Mouse (Mus musculus) limb, embryonic 15.5 days (tissue): ENCODE measurements at regions not wholly inside any gene's neighbourhood (a gene's known extent, or its start where the extent isn't known, plus 50 kb on each side); places are given as distances from the start of the nearest gene placed in this dataset.

ENCODE experiments used
- ATAC-seq: fragments of 200-750 bp; cut with Nextera tagmentation; 2 replicates; pipeline ENCODE4 v1.8.0; 2017; ENCODE audit warnings: low read depth, moderate TSS enrichment; ENCODE audit not compliant: insufficient number of reproducible peaks, low FRiP score, low TSS enrichment
- H3K27ac ChIP-seq: fragments of 300-500 bp; sonication (generic); 2 replicates; pipeline ENCODE4 v1.5.1; 2015; ENCODE audit warnings: moderate library complexity, mild to moderate bottlenecking, inconsistent platforms
- H3K27me3 ChIP-seq: fragments of 300-500 bp; sonication (generic); 2 replicates; pipeline ENCODE4 v1.6.1; 2015; ENCODE audit warnings: inconsistent platforms
- H3K36me3 ChIP-seq: fragments of 300-500 bp; sonication (generic); 2 replicates; pipeline ENCODE4 v1.6.1; 2015; ENCODE audit warnings: inconsistent platforms
- H3K4me1 ChIP-seq: fragments of 300-500 bp; sonication (generic); 2 replicates; pipeline ENCODE4 v1.6.1; 2015; ENCODE audit warnings: inconsistent platforms
- H3K4me2 ChIP-seq: fragments of 300-500 bp; sonication (generic); 2 replicates; pipeline ENCODE4 v1.6.1; 2015; ENCODE audit warnings: mild to moderate bottlenecking, inconsistent platforms
- H3K4me3 ChIP-seq: fragments of 300-500 bp; sonication (generic); 2 replicates; pipeline ENCODE4 v1.5.1; 2015; ENCODE audit warnings: mild to moderate bottlenecking, inconsistent platforms
- H3K9ac ChIP-seq: fragments of 300-500 bp; sonication (generic); 2 replicates; pipeline ENCODE4 v1.6.1; 2015; ENCODE audit warnings: inconsistent platforms
- H3K9me3 ChIP-seq: fragments of 300-500 bp; sonication (generic); 2 replicates; pipeline ENCODE4 v1.6.1; 2016; ENCODE audit warnings: inconsistent platforms
- WGBS: fragments of 180-500 bp; shearing (Covaris S2); methylation state at CpG from one replicate; pipeline ENCODE4 v1.1.7; 2015; 5-methylcytosine and 5-hydroxymethylcytosine counted together

DNA sequence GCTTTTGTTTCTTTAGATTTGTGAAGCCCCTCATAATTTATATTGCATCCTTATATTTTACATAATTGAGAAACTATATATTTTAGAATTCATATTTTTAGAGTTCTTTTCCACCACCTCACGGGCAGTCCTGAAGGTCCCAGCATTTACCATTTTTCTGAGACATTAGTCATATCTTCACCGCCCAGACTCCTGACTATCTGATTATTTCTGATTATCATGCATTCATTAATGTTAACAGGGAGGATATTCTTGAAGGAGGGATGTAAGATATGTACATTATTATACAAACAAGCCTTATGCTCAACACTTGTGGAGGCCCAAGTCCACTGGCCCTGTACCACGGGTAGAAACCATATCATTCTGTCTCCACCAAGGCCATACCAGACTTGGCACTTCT lies 743.4 kb downstream of the Hace1 start:
- Histone ChIP-seq H3K9ac (no peak overlapping the region), H3K9me3 (no peaks in the 10 kb centered on the region), H3K36me3 (no peaks in the 10 kb centered on the region), H3K27me3 (no peaks in the 10 kb centered on the region), H3K4me3 (no peak overlapping the region), H3K4me2 (no peak overlapping the region), H3K27ac (no peak overlapping the region), H3K4me1 (no peaks in the 10 kb centered on the region)
- no peak for ATAC-seq
- 83% methylated on average over 3 of the region's 3 CpGs for WGBS

GRCm38 (mm10) chr10:46329052-46329451 lies 751.4 kb downstream of the Hace1 start:
- Histone ChIP-seq H3K4me3 (no peak overlapping the region), H3K4me2 (no peak overlapping the region), H3K4me1 (no peaks in the 10 kb centered on the region), H3K36me3 (no peaks in the 10 kb centered on the region), H3K27me3 (no peaks in the 10 kb centered on the region), H3K27ac (no peak overlapping the region), H3K9me3 (no peaks in the 10 kb centered on the region), H3K9ac (no peak overlapping the region)
- ATAC-seq, result no peak
- 80% methylated on average over 1 of the region's 1 CpGs for WGBS

DNA sequence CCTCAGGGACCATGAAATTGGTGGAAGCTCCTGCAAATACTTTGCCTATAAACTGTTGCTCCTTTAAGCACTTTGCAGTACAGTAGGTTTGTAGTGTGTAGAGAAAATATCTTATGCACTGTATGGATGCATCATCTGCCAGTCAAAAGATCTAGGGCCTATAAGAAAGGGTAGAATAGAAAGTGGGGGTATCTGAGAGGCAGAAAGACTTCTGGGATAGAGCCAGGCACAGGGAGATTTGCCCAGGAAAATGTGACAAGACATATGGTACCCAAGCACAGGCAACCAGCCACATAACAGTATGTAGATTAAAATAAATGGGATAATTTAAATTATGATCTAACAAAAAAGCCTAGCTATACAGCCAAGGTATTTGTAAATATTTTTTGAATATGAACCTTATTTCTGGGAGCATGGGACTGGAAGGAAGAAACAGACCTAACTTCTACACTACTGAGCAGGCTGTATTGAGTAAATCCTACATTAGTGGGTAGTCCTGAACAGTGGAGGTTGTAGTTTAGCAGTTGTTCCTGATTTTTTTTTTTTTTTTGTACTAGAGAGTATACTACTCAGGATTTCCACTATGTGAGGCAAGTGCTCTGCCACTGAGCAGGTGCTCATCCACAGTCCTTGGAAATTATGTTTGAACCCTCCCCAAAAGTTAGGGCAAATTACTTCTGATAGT lies 754.1 kb downstream of the Hace1 start:
- Histone ChIP-seq H3K9me3 (no peaks in the 10 kb centered on the region), H3K27ac (no peak overlapping the region), H3K27me3 (no peaks in the 10 kb centered on the region), H3K4me2 (no peak overlapping the region), H3K36me3 (no peaks in the 10 kb centered on the region), H3K4me3 (no peak overlapping the region), H3K9ac (no peak overlapping the region), H3K4me1 (no peaks in the 10 kb centered on the region)
- no peak for ATAC-seq

GRCm38 (mm10) chr10:46333231-46333630 lies 755.6 kb downstream of the Hace1 start:
- no peak for ATAC-seq

GRCm38 (mm10) chr10:46345315-46345714 lies 767.7 kb downstream of the Hace1 start:
- no peak overlapping the region for H3K9ac ChIP-seq
- 67% methylated on average over 4 of the region's 4 CpGs for WGBS
- no peak for ATAC-seq

More at GRCm38 (mm10) chr10:46333231-46333630, 755.6 kb downstream of the Hace1 start:
- H3K9me3 ChIP-seq, result no peaks in the 10 kb centered on the region
- H3K36me3 ChIP-seq, result no peaks in the 10 kb centered on the region
- H3K4me2 ChIP-seq, result no peak overlapping the region
- H3K4me3 ChIP-seq, result no peak overlapping the region
- H3K27ac ChIP-seq, result no peak overlapping the region
- no peaks in the 10 kb centered on the region for H3K27me3 ChIP-seq
- H3K4me1 ChIP-seq, result no peaks in the 10 kb centered on the region
- no peak overlapping the region for H3K9ac ChIP-seq

DNA sequence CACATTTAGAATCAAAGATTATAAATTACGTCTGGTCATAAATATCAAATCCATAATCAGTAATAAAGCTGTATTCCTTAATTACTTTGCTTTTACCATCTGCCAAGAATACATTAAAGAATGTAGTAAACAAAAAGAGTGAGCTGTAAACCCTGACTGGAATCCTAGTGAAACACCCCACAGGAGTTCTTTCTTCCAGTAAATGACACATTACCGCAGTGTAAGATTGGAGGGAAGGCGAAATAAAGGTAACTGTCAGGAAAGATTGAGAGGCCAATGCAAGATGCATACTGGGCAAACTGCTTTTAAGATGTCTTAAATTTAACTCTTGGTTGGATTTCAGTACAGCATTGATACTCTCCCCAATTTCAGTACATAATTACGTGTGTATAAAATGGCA lies 772.0 kb downstream of the Hace1 start:
- 47% methylated on average over 4 of the region's 4 CpGs for WGBS

More at GRCm38 (mm10) chr10:46345315-46345714, 767.7 kb downstream of the Hace1 start:
- Histone ChIP-seq H3K4me3 (no peak overlapping the region), H3K4me1 (no peaks in the 10 kb centered on the region), H3K27ac (no peak overlapping the region), H3K36me3 (no peaks in the 10 kb centered on the region), H3K27me3 (no peaks in the 10 kb centered on the region), H3K9me3 (no peaks in the 10 kb centered on the region), H3K4me2 (no peak overlapping the region)

DNA sequence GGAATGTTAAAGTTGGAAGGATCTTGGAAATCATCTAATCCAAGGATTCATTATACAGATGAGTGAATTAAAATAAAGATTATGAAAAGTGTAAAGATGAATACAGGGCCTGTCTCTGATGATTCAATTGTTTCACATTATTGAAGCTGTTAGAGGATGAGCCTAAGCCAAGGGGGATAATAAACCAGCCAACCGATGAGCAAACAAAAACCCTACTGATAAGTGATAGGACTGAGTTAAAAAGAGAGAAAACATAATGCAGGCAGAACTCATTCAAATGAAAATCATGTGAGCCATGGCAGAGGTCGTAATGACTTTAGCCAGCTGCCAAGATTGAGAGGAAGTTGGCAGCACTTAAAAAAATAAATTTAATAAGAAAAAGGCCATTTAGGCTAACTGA lies 772.6 kb downstream of the Hace1 start:
- Histone ChIP-seq H3K36me3 (no peaks in the 10 kb centered on the region), H3K27ac (no peak overlapping the region), H3K4me1 (no peaks in the 10 kb centered on the region), H3K4me3 (no peak overlapping the region), H3K4me2 (no peak overlapping the region), H3K9me3 (no peaks in the 10 kb centered on the region), H3K9ac (no peak overlapping the region), H3K27me3 (no peaks in the 10 kb centered on the region)
- 30% methylated on average over 2 of the region's 2 CpGs for WGBS
- no peak for ATAC-seq

More for the DNA sequence above, 772.0 kb downstream of the Hace1 start:
- no peaks in the 10 kb centered on the region for H3K27me3 ChIP-seq
- no peak overlapping the region for H3K27ac ChIP-seq
- H3K9ac ChIP-seq, result no peak overlapping the region
- no peak for ATAC-seq
- H3K4me1 ChIP-seq, result no peaks in the 10 kb centered on the region
- no peak overlapping the region for H3K4me2 ChIP-seq
- H3K4me3 ChIP-seq, result no peak overlapping the region
- H3K36me3 ChIP-seq, result no peaks in the 10 kb centered on the region
- no peaks in the 10 kb centered on the region for H3K9me3 ChIP-seq

DNA sequence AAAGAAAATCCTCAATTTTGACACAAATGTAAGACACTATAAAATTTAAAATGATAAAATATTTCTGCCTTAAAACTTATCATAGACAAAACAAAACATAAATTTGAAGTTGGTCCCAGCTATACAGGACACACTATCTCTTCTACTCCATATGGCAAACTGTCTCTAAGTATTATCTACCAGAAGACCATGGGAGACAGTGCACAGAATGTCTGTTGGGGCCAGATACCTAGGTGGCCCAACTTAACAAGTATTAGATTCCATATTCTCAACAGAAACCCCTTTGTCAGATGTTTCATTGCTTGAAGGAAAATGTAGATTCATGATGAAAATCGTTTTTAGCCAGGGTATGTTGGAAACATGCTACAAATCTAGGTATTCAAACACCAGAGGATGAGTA lies 779.1 kb downstream of the Hace1 start:
- Histone ChIP-seq H3K4me3 (no peak overlapping the region), H3K9ac (no peak overlapping the region), H3K27ac (no peak overlapping the region), H3K9me3 (no peaks in the 10 kb centered on the region), H3K4me1 (no peaks in the 10 kb centered on the region), H3K4me2 (no peak overlapping the region), H3K27me3 (no peaks in the 10 kb centered on the region), H3K36me3 (no peaks in the 10 kb centered on the region)
- ATAC-seq, result no peak
- 74% methylated on average over 1 of the region's 1 CpGs for WGBS

DNA sequence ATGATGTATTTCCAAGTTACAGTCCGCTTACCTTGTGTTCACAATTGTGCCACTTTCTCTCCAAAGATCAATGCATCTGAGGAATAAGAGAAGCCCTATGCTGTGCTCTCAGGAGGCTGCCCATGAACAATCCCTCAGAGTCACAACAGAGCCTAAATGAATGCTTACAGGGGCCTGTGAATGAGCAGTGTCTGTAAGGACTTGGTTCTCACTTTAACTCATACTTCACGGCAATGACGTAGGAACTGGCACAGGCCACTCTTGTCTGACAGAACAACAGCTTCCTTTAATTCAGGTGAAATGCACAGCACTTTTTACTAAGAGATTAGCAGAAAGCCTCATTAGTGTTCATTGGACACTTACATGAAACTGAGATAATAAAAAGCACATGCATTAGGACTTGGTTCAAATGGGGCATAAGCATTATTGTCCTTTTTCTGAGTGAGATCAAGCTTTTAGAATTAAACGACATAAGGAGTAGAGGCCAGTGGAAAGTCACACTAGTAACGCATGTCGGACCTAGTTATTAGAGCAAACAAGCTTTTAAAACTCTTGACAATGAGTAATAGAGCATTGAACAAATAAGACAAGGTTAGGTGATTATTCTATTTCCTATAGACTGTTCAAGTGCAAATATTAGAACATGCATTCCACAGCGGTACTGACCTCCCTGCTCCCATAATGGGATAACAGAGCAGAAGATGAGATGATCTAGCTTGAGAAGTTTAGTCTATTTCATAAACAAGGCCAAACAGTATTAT lies 796.3 kb downstream of the Hace1 start:
- Histone ChIP-seq H3K4me1 (no peaks in the 10 kb centered on the region), H3K4me2 (no peak overlapping the region), H3K27ac (no peak overlapping the region), H3K9me3 (no peaks in the 10 kb centered on the region), H3K4me3 (no peak overlapping the region), H3K36me3 (no peaks in the 10 kb centered on the region), H3K27me3 (no peaks in the 10 kb centered on the region), H3K9ac (no peak overlapping the region)
- ATAC-seq, result no peak
- WGBS, result 51% methylated on average over 7 of the region's 7 CpGs

GRCm38 (mm10) chr10:46374646-46375045 lies 797.0 kb downstream of the Hace1 start:
- WGBS, result 87% methylated on average over 3 of the region's 3 CpGs
- no peak overlapping the region for H3K9ac ChIP-seq

GRCm38 (mm10) chr10:46397089-46397488 lies 819.5 kb downstream of the Hace1 start:
- no peak overlapping the region for H3K4me3 ChIP-seq
- no peaks in the 10 kb centered on the region for H3K36me3 ChIP-seq
- no peak for ATAC-seq
- WGBS, result 60% methylated on average over 4 of the region's 4 CpGs
- H3K9ac ChIP-seq, result no peak overlapping the region
- no peaks in the 10 kb centered on the region for H3K9me3 ChIP-seq
- H3K4me1 ChIP-seq, result no peaks in the 10 kb centered on the region
- no peak overlapping the region for H3K27ac ChIP-seq
- H3K27me3 ChIP-seq, result no peaks in the 10 kb centered on the region
- H3K4me2 ChIP-seq, result no peak overlapping the region

More at GRCm38 (mm10) chr10:46374646-46375045, 797.0 kb downstream of the Hace1 start:
- Histone ChIP-seq H3K4me3 (no peak overlapping the region), H3K4me1 (no peaks in the 10 kb centered on the region), H3K27ac (no peak overlapping the region), H3K27me3 (no peaks in the 10 kb centered on the region), H3K36me3 (no peaks in the 10 kb centered on the region), H3K4me2 (no peak overlapping the region), H3K9me3 (no peaks in the 10 kb centered on the region)
- ATAC-seq, result no peak

- Histone ChIP-seq H3K9ac (no peak overlapping the region), H3K27ac (no peak overlapping the region), H3K4me1 (no peaks in the 10 kb centered on the region), H3K9me3 (no peaks in the 10 kb centered on the region), H3K27me3 (no peaks in the 10 kb centered on the region), H3K4me2 (no peak overlapping the region), H3K4me3 (no peak overlapping the region), H3K36me3 (no peaks in the 10 kb centered on the region)
- ATAC-seq, result no peak
- WGBS, result 71% methylated on average over 2 of the region's 2 CpGs
Measured at GRCm38 (mm10) chr10:46403883-46404282, 826.3 kb downstream of the Hace1 start.
